Mouse (Mus musculus) thymus, adult 2 months (tissue): ENCODE results near the gene Vegfb.

Experiments used
- CTCF ChIP-seq: fragments of 200-500 bp; IDR thresholded peaks from 2 replicates; pipeline ENCODE4 v1.5.1; 2012; ENCODE audit warnings: mild to moderate bottlenecking, control low read depth, low read length, moderate library complexity, borderline replicate concordance; ENCODE audit not compliant: control insufficient read depth, poor library complexity, insufficient read depth; ENCODE audit errors: extremely low read depth
- POLR2A ChIP-seq: fragments of 200-500 bp; IDR thresholded peaks from 2 replicates; pipeline ENCODE4 v1.6.1; 2012; ENCODE audit warnings: mild to moderate bottlenecking, low read length, control low read depth, moderate library complexity; ENCODE audit not compliant: control insufficient read depth, poor library complexity, insufficient read depth; ENCODE audit errors: extremely low read depth

- peak; percentile 50; the same call in 1 of the 2 replicates for TF ChIP-seq POLR2A
- no peak for TF ChIP-seq CTCF
Measured at GRCm38 (mm10) chr19:6987061-6987903, at the start of gene Vegfb.
